Mouse (Mus musculus): Measurements from ENCODE around the gene Glod5. TPM values are rescaled to one million over a fixed set of nuclear protein-coding genes. Genes with fewer than 3 reads are reported as not detected.
"Not testable (repeated sequence)": the region's sequence is repeated elsewhere in the genome, so short reads cannot be mapped to it uniquely, and the experiment has no call there.

The Glod5 gene
- polyA plus RNA-seq (2015; fragmentation: Nextera tagmentation; extraction: Ambion mirVana): 0.26 and 0.36 TPM in 2 replicates

GRCm38 (mm10) chrX:8018286-8018685 is at the start of gene Glod5:
Glod5 (minus strand) TSS chrX:8018492.
- 28% methylated on average over 2 of the region's 2 CpGs for WGBS (ENCODE audit: insufficient replicate concordance)
- no peaks in the 10 kb centered on the region for H3K9me3 ChIP-seq (replicated peaks)
- H3K9ac ChIP-seq: no peak within 1 kb of the TSS
- no peaks in the 10 kb centered on the region for H3K36me3 ChIP-seq (replicated peaks)
- no peak for ATAC-seq (ENCODE audit: insufficient read depth)
- no peak within 1 kb of the TSS for H3K27ac ChIP-seq (replicated peaks)
- no peaks in the 10 kb centered on the region for H3K4me1 ChIP-seq (replicated peaks)
- H3K27me3 ChIP-seq: no peaks in the 10 kb centered on the region
- no peak within 1 kb of the TSS for H3K4me3 ChIP-seq (replicated peaks)
- no peak within 1 kb of the TSS for H3K4me2 ChIP-seq

- H3K27ac ChIP-seq (replicated peaks); H3K9ac ChIP-seq; H3K4me3 ChIP-seq (replicated peaks); H3K36me3 ChIP-seq (replicated peaks); H3K9me3 ChIP-seq (replicated peaks); ATAC-seq (ENCODE audit: insufficient read depth); H3K4me2 ChIP-seq; H3K27me3 ChIP-seq; H3K4me1 ChIP-seq (replicated peaks): not testable (repeated sequence)
- 61% methylated on average over 8 of the region's 8 CpGs for WGBS (ENCODE audit: insufficient replicate concordance)
Measured at GRCm38 (mm10) chrX:8051044-8051781, 32.9 kb upstream of the Glod5 start.

GRCm38 (mm10) chrX:8033009-8033408 is 14.7 kb upstream of the Glod5 start:
- no peaks in the 10 kb centered on the region for H3K9me3 ChIP-seq (replicated peaks)
- ATAC-seq (ENCODE audit: insufficient read depth): no peak
- H3K36me3 ChIP-seq (replicated peaks): no peaks in the 10 kb centered on the region
- no peak overlapping the region for H3K27ac ChIP-seq (replicated peaks)
- H3K4me3 ChIP-seq (replicated peaks): no peak overlapping the region
- no peaks in the 10 kb centered on the region for H3K4me1 ChIP-seq (replicated peaks)
- H3K9ac ChIP-seq: no peak overlapping the region
- 54% methylated on average over 1 of the region's 1 CpGs for WGBS (ENCODE audit: insufficient replicate concordance)
- no peak overlapping the region for H3K4me2 ChIP-seq
- no peaks in the 10 kb centered on the region for H3K27me3 ChIP-seq

- no peak overlapping the region for H3K4me3 ChIP-seq (replicated peaks)
- no peak overlapping the region for H3K27ac ChIP-seq (replicated peaks)
- no peaks in the 10 kb centered on the region for H3K36me3 ChIP-seq (replicated peaks)
- no peaks in the 10 kb centered on the region for H3K4me1 ChIP-seq (replicated peaks)
- no peak overlapping the region for H3K4me2 ChIP-seq
- no peak overlapping the region for H3K9ac ChIP-seq
- 34% methylated on average over 4 of the region's 4 CpGs for WGBS (ENCODE audit: insufficient replicate concordance)
- H3K9me3 ChIP-seq (replicated peaks): no peaks in the 10 kb centered on the region
- no peak for ATAC-seq (ENCODE audit: insufficient read depth)
- H3K27me3 ChIP-seq: no peaks in the 10 kb centered on the region
Measured at GRCm38 (mm10) chrX:8026811-8027210, 8.5 kb upstream of the Glod5 start.

GRCm38 (mm10) chrX:8024795-8025194 is 6.5 kb upstream of the Glod5 start:
- no peak overlapping the region for H3K4me2 ChIP-seq
- no peaks in the 10 kb centered on the region for H3K4me1 ChIP-seq (replicated peaks)
- no peak overlapping the region for H3K4me3 ChIP-seq (replicated peaks)
- no peak overlapping the region for H3K9ac ChIP-seq
- no peaks in the 10 kb centered on the region for H3K9me3 ChIP-seq (replicated peaks)
- no peaks in the 10 kb centered on the region for H3K36me3 ChIP-seq (replicated peaks)
- H3K27me3 ChIP-seq: no peaks in the 10 kb centered on the region
- 44% methylated on average over 2 of the region's 2 CpGs for WGBS (ENCODE audit: insufficient replicate concordance)
- no peak for ATAC-seq (ENCODE audit: insufficient read depth)
- H3K27ac ChIP-seq (replicated peaks): no peak overlapping the region

- H3K36me3 ChIP-seq (replicated peaks): no peaks in the 10 kb centered on the region
- H3K27me3 ChIP-seq: no peaks in the 10 kb centered on the region
- 74% methylated on average over 2 of the region's 2 CpGs for WGBS (ENCODE audit: insufficient replicate concordance)
- no peaks in the 10 kb centered on the region for H3K9me3 ChIP-seq (replicated peaks)
- H3K4me3 ChIP-seq (replicated peaks): no peak overlapping the region
- H3K9ac ChIP-seq: no peak overlapping the region
- no peak for ATAC-seq (ENCODE audit: insufficient read depth)
- H3K27ac ChIP-seq (replicated peaks): no peak overlapping the region
- H3K4me2 ChIP-seq: no peak overlapping the region
- H3K4me1 ChIP-seq (replicated peaks): no peaks in the 10 kb centered on the region
Measured at GRCm38 (mm10) chrX:8020111-8020778, 2.0 kb upstream of the Glod5 start.

- no peak overlapping the region for H3K27ac ChIP-seq (replicated peaks)
- H3K9ac ChIP-seq: no peak overlapping the region
- 6% methylated on average over 5 of the region's 5 CpGs for WGBS (ENCODE audit: insufficient replicate concordance)
- H3K9me3 ChIP-seq (replicated peaks): no peaks in the 10 kb centered on the region
- no peaks in the 10 kb centered on the region for H3K4me1 ChIP-seq (replicated peaks)
- no peaks in the 10 kb centered on the region for H3K36me3 ChIP-seq (replicated peaks)
- ATAC-seq (ENCODE audit: insufficient read depth): no peak
- H3K4me3 ChIP-seq (replicated peaks): no peak overlapping the region
- no peaks in the 10 kb centered on the region for H3K27me3 ChIP-seq
- no peak overlapping the region for H3K4me2 ChIP-seq
Measured at GRCm38 (mm10) chrX:8017142-8017541, 1.1 kb downstream of the Glod5 start.

- not testable (repeated sequence) for H3K4me2 ChIP-seq; H3K4me1 ChIP-seq (replicated peaks); H3K4me3 ChIP-seq (replicated peaks); H3K36me3 ChIP-seq (replicated peaks); H3K9ac ChIP-seq; H3K27ac ChIP-seq (replicated peaks); ATAC-seq (ENCODE audit: insufficient read depth); H3K27me3 ChIP-seq; H3K9me3 ChIP-seq (replicated peaks)
- WGBS (ENCODE audit: insufficient replicate concordance): 28% methylated on average over 7 of the region's 7 CpGs
Measured at GRCm38 (mm10) chrX:8015675-8016074, 2.6 kb downstream of the Glod5 start.

GRCm38 (mm10) chrX:8013569-8014314 is 4.5 kb downstream of the Glod5 start:
- Histone ChIP-seq H3K36me3 (replicated peaks) (no peaks in the 10 kb centered on the region), H3K27ac (replicated peaks) (no peak overlapping the region), H3K4me3 (replicated peaks) (no peak overlapping the region), H3K4me1 (replicated peaks) (0 out of 2 replicates have a peak, but pooled peaks cover 4% of the 10 kb centered on the region), H3K4me2 (no peak overlapping the region), H3K9ac (no peak overlapping the region), H3K9me3 (replicated peaks) (no peaks in the 10 kb centered on the region), H3K27me3 (no peaks in the 10 kb centered on the region)
- WGBS (ENCODE audit: insufficient replicate concordance): 50% methylated on average over 7 of the region's 8 CpGs
- no peak for ATAC-seq (ENCODE audit: insufficient read depth)

GRCm38 (mm10) chrX:8013157-8013556 is 5.1 kb downstream of the Glod5 start:
- H3K4me3 ChIP-seq (replicated peaks): no peak overlapping the region
- H3K9me3 ChIP-seq (replicated peaks): no peaks in the 10 kb centered on the region
- H3K36me3 ChIP-seq (replicated peaks): no peaks in the 10 kb centered on the region
- no peak overlapping the region for H3K9ac ChIP-seq
- ATAC-seq (ENCODE audit: insufficient read depth): no peak
- H3K27me3 ChIP-seq: no peaks in the 10 kb centered on the region
- no peak overlapping the region for H3K4me2 ChIP-seq
- 0 out of 2 replicates have a peak, but pooled peaks cover 4% of the 10 kb centered on the region for H3K4me1 ChIP-seq (replicated peaks)
- 24% methylated on average over 2 of the region's 2 CpGs for WGBS (ENCODE audit: insufficient replicate concordance)
- no peak overlapping the region for H3K27ac ChIP-seq (replicated peaks)

- H3K4me1 ChIP-seq (replicated peaks); H3K4me2 ChIP-seq; H3K9me3 ChIP-seq (replicated peaks); H3K4me3 ChIP-seq (replicated peaks); ATAC-seq (ENCODE audit: insufficient read depth); H3K36me3 ChIP-seq (replicated peaks); H3K27me3 ChIP-seq; H3K9ac ChIP-seq; H3K27ac ChIP-seq (replicated peaks): not testable (repeated sequence)
- WGBS (ENCODE audit: insufficient replicate concordance): 61% methylated on average over 4 of the region's 4 CpGs
Measured at GRCm38 (mm10) chrX:8009356-8009755, 8.9 kb downstream of the Glod5 start.

Data from liver, embryonic 15.5 days (tissue).